Mouse (Mus musculus) mature B cell (primary cell): ENCODE data around the gene Tmem30b.

Experiments
- in situ Hi-C: fragments of 300-500 bp; cut with MboI; formaldehyde crosslinking; loops from 2 replicates; pipeline ENCODE4 v1.14.3; 2019

Gene Tmem30b

DNA sequence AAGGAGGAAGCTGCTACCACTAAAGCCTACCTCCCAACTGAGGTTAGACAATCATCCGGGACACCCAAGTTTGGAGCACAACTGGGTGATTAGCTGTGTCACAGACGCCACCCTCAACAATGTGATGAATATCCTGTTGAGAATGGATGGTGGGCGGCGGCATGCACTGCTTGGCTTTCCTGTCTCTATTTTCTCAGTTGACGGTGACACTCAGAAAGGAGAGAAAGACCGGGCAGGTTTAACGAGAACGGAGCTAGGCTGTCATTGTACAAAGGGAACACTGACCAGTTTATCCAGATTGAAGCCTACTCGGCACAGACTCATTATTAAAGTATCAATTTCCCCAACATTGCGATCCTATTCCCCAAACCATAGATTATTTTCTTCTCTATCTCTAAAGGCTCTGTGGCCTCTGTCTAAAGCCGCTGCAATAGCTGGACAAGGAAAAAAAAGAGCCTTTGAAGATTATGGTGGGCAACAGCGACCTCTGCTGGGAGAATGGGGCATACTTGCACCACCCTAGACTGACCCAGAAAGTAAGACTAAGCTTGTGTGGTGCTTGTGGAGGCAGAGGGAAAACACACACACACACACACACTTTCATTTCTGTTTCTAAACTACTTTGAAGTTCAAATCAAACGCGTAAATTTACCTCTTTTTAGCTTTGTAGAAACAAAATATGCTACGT, 29.0 kb downstream of the Tmem30b start:
- in situ Hi-C loops: loop anchor here (25.0 kb wide), 1 partner anchor 505 kb away; no protein-coding TSS in a partner anchor

DNA sequence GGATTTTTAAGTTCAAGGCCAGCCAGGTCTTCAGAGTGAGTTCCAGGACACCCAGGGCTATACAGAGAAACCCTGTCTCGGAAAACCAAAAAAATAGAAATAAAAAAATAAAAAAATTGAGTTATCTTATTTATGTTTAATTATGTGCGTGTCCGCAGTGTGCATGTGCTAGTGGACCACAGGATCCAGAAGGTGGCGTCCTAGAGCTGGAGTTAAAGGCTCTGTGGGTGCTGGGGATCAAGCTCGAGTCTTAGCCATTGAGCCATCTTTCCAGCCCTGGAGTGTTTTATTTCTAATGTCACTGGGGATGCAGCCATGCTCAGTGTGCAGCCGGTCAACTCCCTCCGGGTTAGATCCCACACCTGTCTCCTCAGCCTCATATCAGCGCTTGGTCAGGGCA, 29.7 kb downstream of the Tmem30b start:
- in situ Hi-C loops: loop anchor here (25.0 kb wide), 1 partner anchor 504 kb away; no protein-coding TSS in a partner anchor

DNA sequence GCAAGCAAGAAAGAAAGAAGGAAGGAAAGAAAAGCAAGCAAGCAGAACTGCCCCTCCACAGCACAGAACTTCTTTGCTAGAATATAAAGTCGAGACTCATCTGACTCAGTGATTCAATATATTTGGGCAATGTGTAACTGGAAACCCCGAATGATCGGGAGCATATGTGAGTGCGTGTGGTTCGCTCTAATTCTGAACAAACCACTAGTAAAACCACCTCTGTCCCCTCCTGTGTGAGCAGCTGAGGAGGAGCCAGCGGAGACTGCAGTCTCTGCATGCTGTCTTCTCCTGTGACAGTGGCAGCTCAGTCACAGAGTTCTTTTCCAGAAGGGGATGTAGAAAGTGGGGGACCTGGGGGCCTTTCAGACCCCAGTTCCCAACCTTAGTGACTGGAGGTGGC, 31.5 kb downstream of the Tmem30b start:
- in situ Hi-C loops: loop anchor here (25.0 kb wide), 1 partner anchor 502 kb away; no protein-coding TSS in a partner anchor

DNA sequence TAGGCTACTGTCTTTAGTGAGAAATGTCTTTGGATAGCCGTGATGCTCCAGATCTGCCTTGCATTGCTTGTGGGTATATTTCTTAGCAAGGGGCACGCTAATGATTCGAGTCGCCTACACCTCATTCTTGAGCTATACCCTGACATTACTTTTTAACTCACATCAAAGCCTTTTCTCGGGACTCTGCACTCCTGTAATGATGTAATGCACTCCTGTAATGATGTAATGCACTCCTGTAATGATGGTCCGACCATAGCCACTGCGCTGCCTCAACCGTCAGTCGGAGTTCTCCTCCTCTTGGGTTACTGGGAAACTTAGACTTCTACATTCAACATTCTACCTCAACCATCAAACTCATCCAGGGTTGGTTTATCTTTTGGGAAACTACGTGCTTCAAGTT, 32.2 kb downstream of the Tmem30b start:
- in situ Hi-C loops: loop anchor here (25.0 kb wide), 1 partner anchor 502 kb away; no protein-coding TSS in a partner anchor

DNA sequence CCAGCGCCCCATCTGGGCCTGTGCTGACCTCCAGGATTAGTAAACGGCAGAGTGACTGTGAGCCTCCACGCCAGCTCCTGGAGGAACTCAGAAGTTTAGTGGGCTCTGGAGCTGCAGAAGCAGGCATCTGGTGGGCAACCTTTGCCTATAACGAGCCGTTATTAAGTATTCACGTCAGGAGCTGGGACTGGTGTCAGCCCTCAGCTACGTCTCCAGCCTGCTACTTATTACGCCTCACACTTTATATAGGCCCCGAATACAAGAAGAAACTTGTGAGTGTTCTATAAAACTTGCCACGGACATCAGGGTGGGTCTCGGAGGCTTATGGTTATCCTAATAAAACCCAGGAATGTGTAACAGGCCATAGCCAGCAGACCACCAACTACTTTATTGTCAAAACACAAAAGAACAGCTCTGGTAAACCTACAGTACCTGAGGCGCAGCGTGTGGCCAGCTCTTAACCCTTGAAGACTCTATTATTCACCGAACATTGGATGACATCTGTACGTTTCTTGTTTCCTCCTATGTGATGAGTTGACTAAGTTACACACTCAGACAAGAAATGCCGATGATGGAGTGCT, 34.6 kb downstream of the Tmem30b start:
- in situ Hi-C loops: loop anchor here (25.0 kb wide), 1 partner anchor 499 kb away; no protein-coding TSS in a partner anchor

DNA sequence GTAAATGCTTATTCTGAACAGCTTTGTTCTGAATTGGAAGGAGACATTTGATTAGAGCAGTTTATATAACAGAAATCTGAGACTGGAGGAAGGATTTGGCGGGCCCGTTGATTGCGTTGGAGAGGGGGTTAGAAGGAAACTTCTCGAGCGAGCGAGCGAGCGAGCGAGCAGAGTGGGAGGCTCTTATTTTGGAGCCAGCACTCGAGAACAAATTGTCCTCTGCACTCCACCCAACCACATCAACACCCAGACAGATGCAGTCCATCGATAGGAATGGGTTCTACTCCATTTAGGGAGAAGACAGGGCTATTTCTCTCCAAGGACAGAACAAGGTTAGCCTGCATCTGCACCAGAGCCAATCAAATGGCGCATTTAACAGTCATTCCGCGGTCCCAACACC, 39.1 kb downstream of the Tmem30b start:
- in situ Hi-C loops: loop anchor here (25.0 kb wide), 1 partner anchor 495 kb away; no protein-coding TSS in a partner anchor

DNA sequence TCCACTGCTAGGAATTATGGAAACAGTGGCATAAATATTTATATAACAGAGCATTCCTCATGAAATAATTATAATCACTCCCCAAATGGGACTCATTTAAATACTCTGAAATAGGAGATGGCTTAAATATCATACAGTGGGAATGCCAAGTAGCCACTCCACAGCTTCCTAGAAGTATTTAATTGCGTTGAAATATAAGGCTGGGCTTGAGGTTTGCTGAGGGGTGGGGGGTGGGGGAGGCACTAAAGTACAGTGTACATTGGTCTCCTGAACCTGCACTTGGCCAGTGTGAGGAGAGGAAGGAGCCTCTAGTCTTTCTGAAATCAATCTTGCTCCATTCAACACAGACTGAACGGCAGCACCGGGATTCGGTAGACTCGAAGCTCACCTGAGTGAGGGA, 39.5 kb downstream of the Tmem30b start:
- in situ Hi-C loops: loop anchor here (25.0 kb wide), 1 partner anchor 494 kb away; no protein-coding TSS in a partner anchor

DNA sequence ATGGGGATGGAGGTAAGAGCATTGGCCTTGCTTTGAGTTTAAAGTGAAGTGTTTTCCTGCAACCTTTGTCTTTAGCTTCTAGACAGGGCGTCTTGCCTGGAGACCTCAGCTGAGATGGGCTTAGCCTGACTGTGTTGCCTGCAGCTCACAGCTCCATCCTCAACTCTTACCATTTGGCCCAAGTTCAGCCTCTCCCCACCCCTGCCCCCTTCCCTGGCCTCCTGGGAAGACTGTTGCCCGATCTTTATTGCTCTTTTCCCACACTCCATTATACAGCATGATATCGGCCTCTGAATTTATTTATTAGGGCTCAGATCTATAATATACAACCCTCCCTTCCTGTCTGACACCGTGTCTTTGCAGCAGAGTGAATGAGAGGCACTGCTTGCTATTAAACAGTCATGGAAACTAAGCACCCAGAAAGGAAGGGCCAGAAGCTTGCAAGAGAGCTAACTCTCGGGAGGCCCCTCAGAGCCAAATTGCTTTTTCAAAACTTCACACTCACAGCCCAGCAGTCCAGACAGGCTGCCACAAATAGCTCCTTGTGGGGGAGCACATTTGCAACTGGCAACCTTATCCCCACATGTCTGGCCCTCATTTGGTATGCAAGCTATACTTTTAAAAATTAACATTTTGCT, 45.4 kb downstream of the Tmem30b start:
- in situ Hi-C loops: loop anchor here (25.0 kb wide), 1 partner anchor 489 kb away; no protein-coding TSS in a partner anchor

DNA sequence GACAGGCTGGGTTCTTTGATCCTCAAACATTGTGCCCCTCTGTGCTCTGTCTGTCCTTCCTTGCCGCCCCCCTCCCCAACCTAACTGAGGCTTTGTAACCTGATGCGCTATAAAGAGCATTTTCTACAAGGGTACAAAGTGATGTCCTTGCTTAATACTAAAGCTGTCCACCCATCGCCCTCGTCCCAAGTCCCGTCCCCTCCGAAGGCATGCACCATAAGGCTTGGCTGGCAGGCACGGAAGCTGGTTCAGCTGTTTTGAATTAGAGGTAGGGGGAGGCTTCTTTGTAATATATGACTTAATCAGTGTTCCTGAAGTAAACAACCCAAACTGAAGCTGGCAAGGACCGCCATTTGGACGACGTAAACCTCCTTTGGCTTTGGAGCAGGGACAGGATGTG, 51.0 kb downstream of the Tmem30b start:
- in situ Hi-C loops: no loop called here

DNA sequence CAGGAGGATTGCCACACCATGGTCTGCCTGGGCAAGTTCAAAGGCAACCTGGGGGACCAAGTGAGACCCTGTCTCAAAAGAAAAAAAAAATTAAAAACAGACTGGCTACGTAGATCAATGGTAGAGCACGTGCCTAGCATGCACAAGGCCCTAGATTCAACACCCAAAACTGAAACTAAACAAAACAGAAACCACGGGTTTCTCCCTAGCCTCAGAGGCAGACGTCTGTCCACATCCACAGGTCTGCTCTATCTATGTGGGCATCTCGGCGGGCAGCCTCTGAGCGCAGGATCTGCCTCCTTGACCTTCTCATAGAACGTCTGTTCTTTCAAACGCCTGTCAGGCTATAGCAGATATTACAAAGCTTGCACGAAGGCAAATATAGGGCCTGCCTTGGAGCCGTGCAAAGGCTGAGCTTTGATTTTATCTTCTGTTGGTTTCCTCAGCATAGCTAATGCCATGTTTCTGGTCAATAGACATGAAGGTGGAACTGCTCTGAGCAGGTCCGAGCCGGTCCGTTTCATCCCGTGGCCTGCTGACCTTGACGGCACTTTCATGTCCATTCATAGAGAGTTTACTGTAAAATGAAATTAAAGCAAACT, 52.2 kb downstream of the Tmem30b start:
- in situ Hi-C loops: no loop called here
